Mouse (Mus musculus) stomach, embryonic 14.5 days (tissue): ENCODE data around the gene LTO1. TPM values are rescaled to one million over a fixed set of nuclear protein-coding genes. Genes with fewer than 3 reads are reported as not detected.
"Not testable (repeated sequence)": the region's sequence is repeated elsewhere in the genome, so short reads cannot be mapped to it uniquely, and the experiment has no call there.

ENCODE experiments used
- ATAC-seq: fragments of 200-750 bp; cut with Nextera tagmentation; 2 replicates; pipeline ENCODE4 v1.8.0; 2017; ENCODE audit warnings: low read depth, moderate TSS enrichment; ENCODE audit not compliant: insufficient number of reproducible peaks, insufficient read depth, low FRiP score
- H3K27ac ChIP-seq: fragments of 300-500 bp; sonication (generic); 2 replicates; pipeline ENCODE4 v1.5.1; 2014; ENCODE audit warnings: mild to moderate bottlenecking, low read length, moderate library complexity, mixed read lengths
- H3K27me3 ChIP-seq: fragments of 300-500 bp; sonication (generic); 2 replicates; pipeline ENCODE4 v1.6.1; 2014; ENCODE audit warnings: low read length, control low read depth, mixed read lengths; ENCODE audit not compliant: control insufficient read depth, insufficient read depth
- H3K36me3 ChIP-seq: fragments of 300-500 bp; sonication (generic); 2 replicates; pipeline ENCODE4 v1.6.1; 2014; ENCODE audit warnings: mild to moderate bottlenecking, control low read depth, low read length, moderate library complexity, mixed read lengths; ENCODE audit not compliant: control insufficient read depth, insufficient read depth
- H3K4me1 ChIP-seq: fragments of 300-500 bp; sonication (generic); 2 replicates; pipeline ENCODE4 v1.6.1; 2014; ENCODE audit warnings: low read length, control low read depth, mixed read lengths; ENCODE audit not compliant: control insufficient read depth, insufficient read depth
- H3K4me2 ChIP-seq: fragments of 300-500 bp; sonication (generic); replicated peaks from 2 replicates; pipeline ENCODE4 v1.6.1; 2014; ENCODE audit warnings: low read depth, low read length, control low read depth
- H3K4me3 ChIP-seq: fragments of 300-500 bp; sonication (generic); 2 replicates; pipeline ENCODE4 v1.5.1; 2014; ENCODE audit warnings: low read depth, low read length, control low read depth
- H3K9ac ChIP-seq: fragments of 300-500 bp; sonication (generic); replicated peaks from 2 replicates; pipeline ENCODE4 v1.6.1; 2014; ENCODE audit warnings: low read depth, mild to moderate bottlenecking, control low read depth, low read length, moderate library complexity, mixed read lengths
- H3K9me3 ChIP-seq: fragments of 300-500 bp; sonication (generic); 2 replicates; pipeline ENCODE4 v1.6.1; 2016; ENCODE audit warnings: low read depth, low read length, control low read depth; ENCODE audit not compliant: control insufficient read depth
- WGBS: fragments of 180-500 bp; shearing (Covaris S2); extraction: QIAGEN DNeasy Blood & Tissue Kit; methylation state at CpG from one replicate; pipeline ENCODE4 v1.1.7; 2014; 5-methylcytosine and 5-hydroxymethylcytosine counted together
- polyA plus RNA-seq: library from polyadenylated mRNA; unstranded; fragments of >200 nt; fragmentation: Nextera tagmentation; extraction: Ambion mirVana; gene quantifications from 2 replicates; pipeline ENCODE4 v1.2.1, GENCODE M21; 2014

The LTO1 gene
- polyA plus RNA-seq, 1 experiment from 2014 or later, result 23.7 TPM

DNA sequence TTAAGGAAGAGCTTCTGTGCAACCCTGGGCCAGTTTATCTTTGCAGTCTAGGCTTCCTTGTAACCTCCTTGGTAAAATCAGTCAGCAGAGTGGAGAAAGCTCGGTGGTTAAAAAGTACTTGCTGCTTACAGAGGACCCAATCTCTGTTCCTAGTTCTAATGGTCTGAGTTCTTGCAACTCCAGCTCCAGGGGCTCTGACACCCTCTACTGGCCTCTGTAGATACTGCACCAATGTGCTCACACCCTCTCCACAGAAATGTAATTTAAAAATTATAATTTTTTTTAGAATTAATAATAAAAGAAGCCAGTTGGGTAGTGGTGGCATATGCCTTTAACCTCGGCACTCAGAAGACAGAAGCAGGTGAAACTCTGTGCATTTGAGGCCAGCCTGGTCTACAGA is 27.2 kb upstream of the LTO1 start:
- Histone ChIP-seq H3K9ac (no peak overlapping the region), H3K4me1 (peaks cover 3% of the 10 kb centered on the region; the same call in 1 of the 2 replicates), H3K9me3 (no peaks in the 10 kb centered on the region; the same call in 1 of the 2 replicates), H3K27me3 (no peaks in the 10 kb centered on the region), H3K4me2 (no peak overlapping the region), H3K27ac (no peak overlapping the region), H3K36me3 (no peaks in the 10 kb centered on the region), H3K4me3 (no peak overlapping the region)
- no peak for ATAC-seq
- 85% methylated on average over 2 of the region's 2 CpGs for WGBS

DNA sequence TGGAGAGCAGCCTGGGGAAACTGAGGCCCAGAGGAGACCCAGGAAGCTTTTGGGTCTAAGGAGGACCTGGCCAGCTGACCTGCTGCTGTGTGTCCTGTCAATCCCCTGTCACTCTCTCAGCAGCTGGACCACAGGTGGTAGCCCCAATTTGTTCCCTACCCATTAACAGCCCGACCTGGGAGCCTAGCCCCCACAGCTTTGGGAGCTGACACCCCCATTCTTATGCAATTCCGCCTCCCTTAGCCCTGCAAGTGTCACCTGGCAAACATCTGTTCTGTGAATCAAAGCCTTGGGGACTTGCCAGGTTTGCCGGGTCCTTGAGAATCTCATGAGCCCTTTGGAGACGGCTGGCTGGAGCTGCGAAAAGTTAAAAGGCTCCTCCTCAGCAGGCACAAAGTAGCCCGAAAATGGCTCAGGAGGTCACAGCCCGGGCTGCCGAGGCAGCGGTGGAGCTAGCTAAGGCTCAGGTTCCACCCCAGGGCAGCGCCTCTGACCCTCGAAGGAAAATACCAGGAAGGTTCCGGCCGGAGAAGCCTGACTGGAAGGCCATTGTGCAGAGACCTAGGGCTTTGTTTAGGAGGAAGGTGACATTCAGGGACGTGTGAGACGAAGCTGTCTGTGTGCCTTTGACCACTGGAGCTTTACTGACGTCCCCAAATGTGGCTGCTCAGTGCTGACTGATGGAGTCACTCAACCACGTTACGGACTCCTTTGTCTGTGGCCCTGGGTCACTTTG is 26.2 kb upstream of the LTO1 start:
- Histone ChIP-seq H3K9ac (no peak overlapping the region), H3K27me3 (no peaks in the 10 kb centered on the region), H3K4me3 (no peak overlapping the region), H3K36me3 (no peaks in the 10 kb centered on the region), H3K4me2 (no peak overlapping the region), H3K9me3 (no peaks in the 10 kb centered on the region; the same call in 1 of the 2 replicates), H3K4me1 (no peaks in the 10 kb centered on the region), H3K27ac (no peak overlapping the region)
- ATAC-seq, result no peak
- 11% methylated on average over 18 of the region's 18 CpGs for WGBS

DNA sequence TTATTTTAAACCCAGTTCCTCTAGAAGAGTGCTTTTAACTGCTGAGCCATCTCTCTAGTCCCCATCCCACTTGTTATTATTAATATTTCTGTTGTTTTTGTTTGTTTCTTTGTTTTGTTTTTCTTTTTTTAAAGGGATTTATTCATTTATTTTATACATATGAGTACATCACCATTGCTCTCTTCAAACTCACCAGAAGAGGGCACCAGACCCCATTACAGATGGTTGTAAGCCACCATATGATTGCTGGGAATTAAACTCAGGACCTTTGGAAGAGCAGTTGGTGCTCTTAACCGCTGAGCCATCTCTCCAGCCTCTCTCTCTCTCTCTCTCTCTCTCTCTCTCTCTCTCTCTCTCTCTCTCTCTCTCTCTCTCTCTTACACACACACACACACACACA is 24.2 kb upstream of the LTO1 start:
- H3K4me3 ChIP-seq, H3K4me2 ChIP-seq, H3K9ac ChIP-seq, H3K36me3 ChIP-seq, H3K27ac ChIP-seq, ATAC-seq, H3K4me1 ChIP-seq, H3K9me3 ChIP-seq: not testable (repeated sequence)
- 86% methylated on average over 1 of the region's 1 CpGs for WGBS
- H3K27me3 ChIP-seq, result peaks cover 10% of the 10 kb centered on the region

DNA sequence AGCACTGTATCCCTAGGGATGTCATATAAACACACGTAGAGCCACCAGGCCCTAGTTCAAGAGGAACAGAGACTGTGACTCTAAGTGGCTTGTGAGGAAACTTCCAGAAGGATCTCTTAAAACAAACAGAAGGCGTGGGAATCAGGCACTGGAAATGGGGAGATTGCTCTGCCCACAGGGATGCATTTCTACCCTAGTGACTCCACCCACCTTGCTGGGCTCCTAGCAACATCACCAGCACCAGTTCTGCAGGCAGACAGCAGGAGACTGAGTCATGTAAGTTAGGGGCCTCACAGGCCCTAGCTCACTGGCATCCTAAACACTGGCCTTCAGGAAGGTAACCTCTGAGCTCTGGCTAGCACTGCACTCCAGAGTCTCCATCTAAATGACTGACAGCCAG is 23.0 kb upstream of the LTO1 start:
- Histone ChIP-seq H3K36me3 (no peaks in the 10 kb centered on the region), H3K4me1 (peaks cover 13% of the 10 kb centered on the region; the same call in 1 of the 2 replicates), H3K27me3 (peaks cover 21% of the 10 kb centered on the region), H3K27ac (no peak overlapping the region), H3K9me3 (no peaks in the 10 kb centered on the region; the same call in 1 of the 2 replicates), H3K9ac (no peak overlapping the region), H3K4me3 (no peak overlapping the region), H3K4me2 (no peak overlapping the region)
- no peak for ATAC-seq
- WGBS, result 73% methylated on average over 2 of the region's 2 CpGs

DNA sequence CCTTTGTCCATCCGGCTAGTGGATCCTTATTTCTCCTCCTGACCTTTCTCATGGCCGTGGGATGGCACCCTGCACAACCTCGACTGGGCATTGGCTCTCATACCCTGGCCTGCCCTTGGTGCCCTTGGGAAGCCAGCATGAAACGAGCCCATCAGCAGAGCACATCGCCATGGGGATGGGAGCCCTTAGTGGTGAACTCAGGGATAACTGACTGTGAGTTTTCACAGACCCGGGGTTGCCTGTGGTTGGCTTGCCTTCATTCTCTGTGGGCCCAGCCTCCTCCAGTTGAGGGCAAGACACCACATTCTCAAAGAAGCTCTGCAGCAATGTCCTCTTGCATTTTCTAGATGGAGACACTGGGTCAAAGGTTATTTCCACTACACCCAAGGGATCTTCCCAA is 22.6 kb upstream of the LTO1 start:
- H3K36me3 ChIP-seq, result no peaks in the 10 kb centered on the region
- no peak overlapping the region for H3K4me3 ChIP-seq
- no peak overlapping the region for H3K9ac ChIP-seq
- ATAC-seq, result no peak
- WGBS, result 59% methylated on average over 6 of the region's 6 CpGs
- no peaks in the 10 kb centered on the region; the same call in 1 of the 2 replicates for H3K9me3 ChIP-seq
- no peak overlapping the region for H3K4me2 ChIP-seq
- H3K4me1 ChIP-seq, result peaks cover 17% of the 10 kb centered on the region; the same call in 1 of the 2 replicates
- no peak overlapping the region for H3K27ac ChIP-seq
- peaks cover 26% of the 10 kb centered on the region for H3K27me3 ChIP-seq

DNA sequence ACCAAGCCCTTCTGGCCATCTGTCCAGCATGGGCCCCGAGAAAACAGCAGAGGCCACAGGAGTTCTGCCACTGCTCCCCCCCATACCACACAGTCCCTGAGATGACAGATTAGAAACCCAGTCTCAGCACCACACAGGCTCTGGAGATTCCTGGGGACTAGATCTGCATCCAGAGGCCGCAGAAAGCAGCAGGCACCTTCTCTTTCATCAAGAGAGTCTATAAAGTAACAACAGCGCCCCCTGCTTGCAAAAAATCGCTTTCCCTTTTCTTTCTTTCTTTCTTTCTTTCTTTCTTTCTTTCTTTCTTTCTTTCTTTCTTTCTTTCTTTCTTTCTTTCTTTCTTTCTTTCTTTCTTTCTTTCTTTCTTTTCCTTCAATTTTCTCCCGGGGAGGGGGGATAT is 20.7 kb upstream of the LTO1 start:
- Histone ChIP-seq H3K27me3 (peaks cover 32% of the 10 kb centered on the region), H3K36me3 (no peaks in the 10 kb centered on the region), H3K4me2 (no peak overlapping the region), H3K4me1 (peaks cover 17% of the 10 kb centered on the region; the same call in 1 of the 2 replicates), H3K27ac (no peak overlapping the region), H3K9ac (no peak overlapping the region), H3K9me3 (no peaks in the 10 kb centered on the region), H3K4me3 (no peak overlapping the region)
- ATAC-seq, result no peak
- WGBS, result 3% methylated on average over 5 of the region's 5 CpGs

DNA sequence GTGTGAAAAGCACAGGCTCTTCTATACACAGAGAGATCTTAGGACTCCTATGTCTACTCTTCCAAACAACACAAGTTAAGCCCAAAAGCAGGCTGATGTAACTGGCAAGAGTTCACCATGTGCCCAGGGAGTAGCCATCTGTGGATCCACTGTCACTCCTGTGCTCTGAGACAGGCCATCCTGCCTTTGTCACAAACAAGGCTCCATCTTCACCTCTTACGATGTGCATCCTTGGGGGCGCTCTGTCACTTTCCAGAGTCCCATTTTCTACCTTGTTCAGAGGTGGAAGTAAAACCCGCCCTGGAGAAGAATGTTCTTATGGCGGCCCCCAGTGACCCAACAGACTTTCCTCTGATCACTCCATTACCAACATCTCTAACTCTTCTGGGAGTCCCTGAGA is 20.2 kb upstream of the LTO1 start:
- H3K9me3 ChIP-seq, result no peaks in the 10 kb centered on the region
- H3K4me2 ChIP-seq, result no peak overlapping the region
- peaks cover 32% of the 10 kb centered on the region for H3K27me3 ChIP-seq
- no peak for ATAC-seq
- no peaks in the 10 kb centered on the region for H3K36me3 ChIP-seq
- H3K4me1 ChIP-seq, result peaks cover 17% of the 10 kb centered on the region; the same call in 1 of the 2 replicates
- 4% methylated on average over 4 of the region's 4 CpGs for WGBS
- H3K27ac ChIP-seq, result no peak overlapping the region
- no peak overlapping the region for H3K9ac ChIP-seq
- H3K4me3 ChIP-seq, result no peak overlapping the region

DNA sequence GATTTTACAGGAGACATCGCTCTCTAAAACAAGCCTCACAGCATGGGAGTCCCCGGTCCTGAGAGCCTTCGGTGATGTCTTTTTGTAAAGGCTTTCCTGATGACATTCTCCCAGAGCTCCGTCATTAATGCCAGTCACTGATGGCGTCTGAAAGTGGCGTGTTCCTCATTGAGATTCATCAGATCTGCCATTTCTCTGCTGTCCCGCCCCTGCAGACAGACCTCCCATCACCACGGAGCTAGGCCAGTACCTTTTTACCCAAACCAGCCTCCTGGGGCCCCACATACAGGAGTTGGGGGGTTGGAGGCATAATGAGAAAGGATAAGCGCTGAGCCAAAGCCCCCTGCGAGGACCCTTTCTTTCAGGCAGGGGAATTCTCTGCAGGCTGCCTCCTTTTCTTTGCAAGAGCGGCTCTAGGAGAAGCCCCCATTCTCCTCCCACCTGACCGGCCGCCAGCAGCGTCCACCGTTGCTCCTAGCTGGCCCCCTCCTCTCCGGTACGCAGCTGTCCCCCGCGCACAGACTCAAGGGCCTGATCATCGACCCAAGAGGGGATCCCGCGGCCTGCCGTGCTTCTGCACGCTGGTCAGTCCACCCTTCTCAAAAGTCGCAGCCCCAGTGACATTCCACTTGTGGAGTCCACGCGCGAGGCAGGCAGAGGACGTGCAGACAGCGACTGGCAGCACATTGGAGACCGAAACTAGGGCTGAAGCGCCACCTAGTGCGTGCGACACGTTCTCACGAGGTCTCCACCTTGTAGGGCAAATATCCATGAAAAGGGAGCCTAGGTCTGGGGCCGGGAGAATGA is 19.4 kb upstream of the LTO1 start:
- Histone ChIP-seq H3K27me3 (peaks cover 32% of the 10 kb centered on the region), H3K9me3 (no peaks in the 10 kb centered on the region)

More for the DNA sequence above, 19.4 kb upstream of the LTO1 start:
- Histone ChIP-seq H3K4me3 (peak overlapping the region; percentile 38), H3K27ac (no peak overlapping the region), H3K4me1 (peaks cover 17% of the 10 kb centered on the region; the same call in 1 of the 2 replicates), H3K9ac (no peak overlapping the region), H3K4me2 (peak overlapping the region; percentile 76), H3K36me3 (no peaks in the 10 kb centered on the region)
- under 1% methylated on average over 37 of the region's 37 CpGs for WGBS
- 0 out of 2 replicates have a peak, but pooled peaks have one; percentile 66 for ATAC-seq
